Mouse (Mus musculus): ENCODE measurements at regions not wholly inside any gene's neighbourhood (a gene's known extent, or its start where the extent isn't known, plus 50 kb on each side); places are given as distances from the start of the nearest gene placed in this dataset.

DNA sequence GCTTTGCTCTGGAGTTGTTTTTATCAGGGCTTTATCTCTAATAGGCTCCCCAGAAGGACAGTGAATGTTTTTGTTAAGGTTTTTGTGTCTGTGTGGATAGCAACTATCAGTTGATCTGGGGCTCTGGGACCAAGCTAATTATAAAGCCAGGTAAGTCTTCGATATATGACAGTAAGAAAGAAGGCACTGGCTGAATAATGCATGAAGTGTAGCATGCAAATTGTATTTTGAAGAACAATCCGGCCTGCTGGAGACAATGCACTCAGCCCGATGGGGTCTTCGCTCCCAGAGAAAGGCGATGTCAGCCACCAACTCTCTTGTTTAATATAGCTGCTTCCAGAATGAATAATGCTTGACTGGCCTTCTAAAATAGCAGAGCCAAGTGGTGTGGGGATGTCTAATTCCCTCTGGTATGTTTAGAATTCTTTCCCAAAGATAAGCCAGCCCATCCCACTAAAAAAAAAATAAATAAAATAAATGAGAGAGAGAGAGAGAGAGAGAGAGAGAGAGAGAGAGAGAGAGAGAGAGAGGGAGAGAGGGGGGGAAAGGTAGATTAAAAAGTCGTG is 68.6 kb downstream of the Dad1 start:
- WGBS, result 65% methylated on average over 6 of the region's 6 CpGs
- TF ChIP-seq CTCF (IDR thresholded peaks at IDR 0.05; ENCODE audit: low read depth), result no peak
- no peak for ATAC-seq
- Histone ChIP-seq H3K9ac (ENCODE audit: low read depth, low read length) (no peak overlapping the region), H3K9me3 (ENCODE audit: control insufficient read depth) (no peaks in the 10 kb centered on the region), H3K4me1 (replicated peaks; ENCODE audit: control insufficient read depth, insufficient read depth, low read length) (no peaks in the 10 kb centered on the region), H3K4me3 (ENCODE audit: low read depth, low read length) (no peak overlapping the region), H3K27ac (ENCODE audit: low read depth, low read length) (no peak overlapping the region), H3K4me2 (replicated peaks; ENCODE audit: low read depth) (no peak overlapping the region), H3K36me3 (ENCODE audit: control insufficient read depth, insufficient read depth) (no peaks in the 10 kb centered on the region), H3K27me3 (replicated peaks; ENCODE audit: control insufficient read depth, insufficient read depth, low read length) (no peaks in the 10 kb centered on the region)

DNA sequence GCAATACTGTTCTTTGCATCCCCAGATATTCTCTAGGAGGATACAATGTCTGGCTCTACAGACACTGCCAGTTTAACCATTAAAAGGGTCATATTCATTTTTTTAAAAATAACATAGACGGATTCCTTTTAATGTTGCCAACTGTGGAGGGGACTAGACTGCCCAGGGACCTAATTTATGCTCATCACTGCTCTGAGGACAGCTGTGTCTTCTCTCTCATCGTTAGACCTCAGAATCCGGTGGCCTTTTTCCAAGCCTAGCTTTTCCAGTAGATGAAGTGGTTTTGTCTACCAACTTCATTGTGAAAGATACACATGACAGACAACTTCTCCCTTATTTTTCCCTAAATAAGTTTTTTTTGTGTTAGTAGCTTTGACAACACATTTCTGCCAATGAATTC is 70.0 kb downstream of the Dad1 start:
- H3K27ac ChIP-seq (ENCODE audit: low read depth, low read length), result no peak overlapping the region
- 79% methylated on average over 3 of the region's 3 CpGs for WGBS
- H3K4me3 ChIP-seq (ENCODE audit: low read depth, low read length), result no peak overlapping the region
- no peak for ATAC-seq
- H3K9ac ChIP-seq (ENCODE audit: low read depth, low read length), result no peak overlapping the region
- H3K9me3 ChIP-seq (ENCODE audit: control insufficient read depth), result no peaks in the 10 kb centered on the region
- no peaks in the 10 kb centered on the region for H3K27me3 ChIP-seq (replicated peaks; ENCODE audit: control insufficient read depth, insufficient read depth, low read length)
- H3K4me2 ChIP-seq (replicated peaks; ENCODE audit: low read depth), result no peak overlapping the region
- no peaks in the 10 kb centered on the region for H3K4me1 ChIP-seq (replicated peaks; ENCODE audit: control insufficient read depth, insufficient read depth, low read length)
- H3K36me3 ChIP-seq (ENCODE audit: control insufficient read depth, insufficient read depth), result no peaks in the 10 kb centered on the region
- TF ChIP-seq CTCF (IDR thresholded peaks at IDR 0.05; ENCODE audit: low read depth), result no peak

DNA sequence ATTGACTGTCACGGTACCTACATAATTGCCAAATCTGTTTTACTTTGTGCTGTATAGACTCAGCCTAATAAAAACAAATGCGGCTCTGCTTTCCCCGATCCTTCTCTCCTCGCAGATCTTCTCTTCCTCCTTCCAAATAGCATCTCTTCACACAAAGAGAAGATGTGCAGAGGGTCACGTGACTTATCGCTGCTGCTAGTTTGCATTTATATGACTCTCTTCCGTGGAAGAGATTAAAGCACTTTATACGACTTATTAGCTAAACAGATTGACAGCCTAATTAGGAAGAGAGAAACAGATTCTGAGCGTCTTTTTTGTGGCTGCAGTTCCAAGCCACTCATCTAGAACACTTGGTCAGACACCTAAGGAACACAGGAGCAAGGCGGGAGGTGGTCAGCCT is 71.1 kb downstream of the Dad1 start:
- no peak for TF ChIP-seq CTCF (IDR thresholded peaks at IDR 0.05; ENCODE audit: low read depth)
- Histone ChIP-seq H3K27ac (ENCODE audit: low read depth, low read length) (no peak overlapping the region), H3K9me3 (ENCODE audit: control insufficient read depth) (no peaks in the 10 kb centered on the region), H3K4me2 (replicated peaks; ENCODE audit: low read depth) (no peak overlapping the region), H3K4me3 (ENCODE audit: low read depth, low read length) (no peak overlapping the region), H3K4me1 (replicated peaks; ENCODE audit: control insufficient read depth, insufficient read depth, low read length) (no peaks in the 10 kb centered on the region), H3K9ac (ENCODE audit: low read depth, low read length) (no peak overlapping the region), H3K36me3 (ENCODE audit: control insufficient read depth, insufficient read depth) (no peaks in the 10 kb centered on the region), H3K27me3 (replicated peaks; ENCODE audit: control insufficient read depth, insufficient read depth, low read length) (no peaks in the 10 kb centered on the region)
- 60% methylated on average over 10 of the region's 10 CpGs for WGBS
- no peak for ATAC-seq

DNA sequence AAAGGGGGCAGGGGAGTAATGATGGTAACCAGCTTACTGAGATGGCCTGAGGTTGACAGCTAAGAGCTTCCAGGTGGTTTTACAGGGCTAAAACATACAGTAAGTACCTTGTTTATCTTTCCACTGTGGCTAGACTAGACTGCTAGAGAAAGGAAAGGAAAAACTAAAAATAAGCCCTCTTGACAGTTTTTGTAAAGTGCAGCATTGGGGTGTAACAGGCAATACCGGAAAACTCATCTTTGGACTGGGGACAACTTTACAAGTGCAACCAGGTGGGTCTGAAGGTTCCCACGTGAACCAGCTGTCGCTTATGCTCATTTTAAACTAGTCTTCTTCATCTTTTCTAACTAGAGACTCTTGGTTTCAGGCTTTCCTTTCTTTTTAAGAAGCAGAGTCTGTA is 72.6 kb downstream of the Dad1 start:
- H3K36me3 ChIP-seq (ENCODE audit: control insufficient read depth, insufficient read depth), result no peaks in the 10 kb centered on the region
- peak overlapping the region; percentile 46 for H3K27ac ChIP-seq (ENCODE audit: low read depth, low read length)
- H3K9ac ChIP-seq (ENCODE audit: low read depth, low read length), result no peak overlapping the region
- H3K9me3 ChIP-seq (ENCODE audit: control insufficient read depth), result no peaks in the 10 kb centered on the region
- no peak for ATAC-seq
- peak overlapping the region; percentile 17 for H3K4me2 ChIP-seq (replicated peaks; ENCODE audit: low read depth)
- TF ChIP-seq CTCF (IDR thresholded peaks at IDR 0.05; ENCODE audit: low read depth), result no peak
- H3K27me3 ChIP-seq (replicated peaks; ENCODE audit: control insufficient read depth, insufficient read depth, low read length), result no peaks in the 10 kb centered on the region
- 0 out of 2 replicates have a peak, but pooled peaks cover 3% of the 10 kb centered on the region for H3K4me1 ChIP-seq (replicated peaks; ENCODE audit: control insufficient read depth, insufficient read depth, low read length)
- H3K4me3 ChIP-seq (ENCODE audit: low read depth, low read length), result no peak overlapping the region
- 57% methylated on average over 3 of the region's 3 CpGs for WGBS

DNA sequence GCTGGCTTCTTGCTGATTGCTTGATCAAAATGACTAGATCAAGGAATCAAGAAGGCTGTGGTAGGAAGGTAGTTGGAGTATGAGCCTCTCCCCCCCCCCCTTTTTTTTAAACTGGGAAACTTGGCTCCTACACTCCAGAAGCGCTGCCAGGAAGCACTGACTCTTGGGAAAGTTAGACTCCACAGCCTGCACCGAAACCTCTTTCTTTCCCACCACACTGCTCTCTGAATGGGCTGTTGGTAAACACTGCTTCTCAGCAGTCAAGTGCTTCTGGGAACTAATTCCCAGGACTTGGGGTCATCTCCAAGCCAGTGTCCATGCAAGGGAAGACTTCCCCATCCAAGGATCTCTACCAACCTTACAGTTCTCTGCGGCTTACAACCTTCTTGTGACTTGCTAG is 73.2 kb downstream of the Dad1 start:
- ATAC-seq, result no peak
- H3K36me3 ChIP-seq (ENCODE audit: control insufficient read depth, insufficient read depth), result no peaks in the 10 kb centered on the region
- H3K4me2 ChIP-seq (replicated peaks; ENCODE audit: low read depth), result peak overlapping the region; percentile 17
- peak overlapping the region; percentile 46; the same call in 1 of the 2 replicates for H3K27ac ChIP-seq (ENCODE audit: low read depth, low read length)
- H3K4me1 ChIP-seq (replicated peaks; ENCODE audit: control insufficient read depth, insufficient read depth, low read length), result 0 out of 2 replicates have a peak, but pooled peaks cover 3% of the 10 kb centered on the region
- H3K27me3 ChIP-seq (replicated peaks; ENCODE audit: control insufficient read depth, insufficient read depth, low read length), result no peaks in the 10 kb centered on the region
- H3K9ac ChIP-seq (ENCODE audit: low read depth, low read length), result no peak overlapping the region
- H3K4me3 ChIP-seq (ENCODE audit: low read depth, low read length), result no peak overlapping the region
- WGBS, result 63% methylated on average over 3 of the region's 3 CpGs
- TF ChIP-seq CTCF (IDR thresholded peaks at IDR 0.05; ENCODE audit: low read depth), result no peak
- H3K9me3 ChIP-seq (ENCODE audit: control insufficient read depth), result no peaks in the 10 kb centered on the region

DNA sequence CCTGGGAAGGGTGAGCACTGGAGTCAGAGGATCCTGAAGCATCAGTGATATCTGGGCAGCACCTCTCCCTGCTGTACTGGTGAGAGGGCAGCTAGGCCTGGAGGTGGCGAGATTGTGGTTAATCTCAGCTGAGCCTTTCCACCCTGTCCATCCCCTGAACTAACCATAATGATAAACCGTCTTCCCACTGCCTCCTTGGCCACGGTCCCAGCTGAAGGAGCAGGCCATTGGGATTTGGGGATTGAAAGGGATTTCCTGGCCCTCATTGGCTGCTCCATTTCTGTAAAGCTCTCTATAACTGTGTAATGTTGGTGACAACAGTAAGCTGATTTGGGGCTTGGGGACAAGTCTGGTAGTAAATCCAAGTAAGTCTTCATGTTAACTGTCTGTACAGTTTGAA is 73.6 kb downstream of the Dad1 start:
- Histone ChIP-seq H3K27me3 (replicated peaks; ENCODE audit: control insufficient read depth, insufficient read depth, low read length) (no peaks in the 10 kb centered on the region), H3K36me3 (ENCODE audit: control insufficient read depth, insufficient read depth) (no peaks in the 10 kb centered on the region), H3K9ac (ENCODE audit: low read depth, low read length) (no peak overlapping the region), H3K4me1 (replicated peaks; ENCODE audit: control insufficient read depth, insufficient read depth, low read length) (0 out of 2 replicates have a peak, but pooled peaks cover 3% of the 10 kb centered on the region), H3K4me2 (replicated peaks; ENCODE audit: low read depth) (no peak overlapping the region), H3K4me3 (ENCODE audit: low read depth, low read length) (no peak overlapping the region), H3K9me3 (ENCODE audit: control insufficient read depth) (no peaks in the 10 kb centered on the region), H3K27ac (ENCODE audit: low read depth, low read length) (no peak overlapping the region)
- no peak for ATAC-seq
- TF ChIP-seq CTCF (IDR thresholded peaks at IDR 0.05; ENCODE audit: low read depth), result no peak
- 53% methylated on average over 3 of the region's 3 CpGs for WGBS

DNA sequence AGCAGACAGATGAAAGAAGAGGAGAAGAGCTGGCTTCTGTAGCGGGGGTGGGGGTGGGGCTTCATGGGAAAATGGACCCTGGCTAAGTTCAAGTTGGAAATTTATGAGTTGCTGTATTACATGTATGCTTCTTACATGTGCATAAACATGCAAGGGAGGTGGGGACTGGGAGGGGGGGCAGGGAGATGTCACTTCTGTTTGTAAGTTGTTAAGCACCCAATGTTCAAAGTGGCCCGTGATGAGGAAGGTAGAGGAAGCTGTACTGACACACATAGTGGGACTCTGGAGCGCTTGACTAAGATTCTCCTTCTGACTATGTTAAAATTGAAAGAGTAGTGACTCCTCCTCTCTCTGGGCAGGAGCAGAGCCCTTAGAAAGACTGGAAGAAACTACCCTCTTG is 75.0 kb downstream of the Dad1 start:
- 74% methylated on average over 3 of the region's 3 CpGs for WGBS

More for the DNA sequence above, 75.0 kb downstream of the Dad1 start:
- Histone ChIP-seq H3K9me3 (ENCODE audit: control insufficient read depth) (no peaks in the 10 kb centered on the region), H3K27ac (ENCODE audit: low read depth, low read length) (no peak overlapping the region), H3K4me1 (replicated peaks; ENCODE audit: control insufficient read depth, insufficient read depth, low read length) (0 out of 2 replicates have a peak, but pooled peaks cover 3% of the 10 kb centered on the region), H3K27me3 (replicated peaks; ENCODE audit: control insufficient read depth, insufficient read depth, low read length) (no peaks in the 10 kb centered on the region), H3K4me3 (ENCODE audit: low read depth, low read length) (no peak overlapping the region), H3K4me2 (replicated peaks; ENCODE audit: low read depth) (no peak overlapping the region), H3K9ac (ENCODE audit: low read depth, low read length) (no peak overlapping the region), H3K36me3 (ENCODE audit: control insufficient read depth, insufficient read depth) (no peaks in the 10 kb centered on the region)
- no peak for TF ChIP-seq CTCF (IDR thresholded peaks at IDR 0.05; ENCODE audit: low read depth)
- ATAC-seq, result no peak
